Mouse (Mus musculus) adrenal gland, postnatal 14 days (tissue): ENCODE results near the gene Abcf2. TPM values are rescaled to one million over a fixed set of nuclear protein-coding genes. Genes with fewer than 3 reads are reported as not detected.

ENCODE experiments used
- DNase-seq: peaks from one replicate; pipeline ENCODE4 v3.0.0; 2021; ENCODE audit warnings: mixed read lengths
- long read RNA-seq, 2 experiments: library from polyadenylated mRNA; stranded (forward); transcript quantifications; one replicate each; pipeline ENCODE4 v2.0.0; 2021
- total RNA-seq: library from RNA; stranded (reverse); gene quantifications from 2 replicates; pipeline ENCODE4 v1.2.3, GENCODE M21; 2021

Gene Abcf2
- total RNA-seq = 59.3 and 67.0 TPM in 2 replicates
- long read RNA-seq, experiment 1, transcript Abcf2-201 (14 exons, 2,569 nt) = major isoform, 124 of 156 reads
- long read RNA-seq, experiment 1, partial matches to known transcripts = 12 of 156 reads
- long read RNA-seq, experiment 1, other reads (novel, unspliced or antisense) = 20 of 156 reads
- long read RNA-seq, experiment 2, transcript Abcf2-201 (14 exons, 2,569 nt) = major isoform, 97 of 134 reads
- long read RNA-seq, experiment 2, partial matches to known transcripts = 14 of 134 reads
- long read RNA-seq, experiment 2, other reads (novel, unspliced or antisense) = 23 of 134 reads

GRCm38 (mm10) chr5:24577183-24577929 lies at the start of gene Abcf2:
Gene Abcf2 (minus strand): TSS chr5:24577467.
- DNase-seq = peak; percentile 100

GRCm38 (mm10) chr5:24624822-24625120 lies 47.5 kb upstream of the Abcf2 start:
- DNase-seq = no peak

- peak; percentile 76 for DNase-seq
Observed at GRCm38 (mm10) chr5:24623986-24624821, 46.9 kb upstream of the Abcf2 start, which contains the start of gene Smarcd3. Gene Smarcd3 (minus strand): TSS chr5:24624411.

GRCm38 (mm10) chr5:24623041-24623985 lies 46.0 kb upstream of the Abcf2 start:
- DNase-seq = no peak

- no peak for DNase-seq
Observed at GRCm38 (mm10) chr5:24622386-24623040, 45.2 kb upstream of the Abcf2 start.

GRCm38 (mm10) chr5:24620626-24621025 lies 43.4 kb upstream of the Abcf2 start:
- no peak for DNase-seq

- no peak for DNase-seq
Observed at GRCm38 (mm10) chr5:24620116-24620515, 42.8 kb upstream of the Abcf2 start.

GRCm38 (mm10) chr5:24618921-24619320 lies 41.7 kb upstream of the Abcf2 start:
- no peak for DNase-seq

GRCm38 (mm10) chr5:24615097-24615496 lies 37.8 kb upstream of the Abcf2 start:
- DNase-seq = no peak

- DNase-seq = no peak
Observed at GRCm38 (mm10) chr5:24612302-24612649, 35.0 kb upstream of the Abcf2 start.

- DNase-seq = peak; percentile 65
Observed at GRCm38 (mm10) chr5:24611366-24612301, 34.4 kb upstream of the Abcf2 start.

GRCm38 (mm10) chr5:24609388-24609787 lies 32.1 kb upstream of the Abcf2 start:
- DNase-seq = no peak

- DNase-seq = no peak
Observed at GRCm38 (mm10) chr5:24605980-24606665, 28.9 kb upstream of the Abcf2 start.

GRCm38 (mm10) chr5:24605321-24605979 lies 28.2 kb upstream of the Abcf2 start:
- no peak for DNase-seq

- peak; percentile 97 for DNase-seq
Observed at GRCm38 (mm10) chr5:24604656-24605100, 27.4 kb upstream of the Abcf2 start.

- no peak for DNase-seq
Observed at GRCm38 (mm10) chr5:24604080-24604655, 26.9 kb upstream of the Abcf2 start.

GRCm38 (mm10) chr5:24603431-24604010 lies 26.3 kb upstream of the Abcf2 start:
- no peak for DNase-seq

GRCm38 (mm10) chr5:24602751-24603343 lies 25.6 kb upstream of the Abcf2 start:
- peak; percentile 92 for DNase-seq
